Mouse (Mus musculus) stomach, postnatal 0 days (tissue): ENCODE results near the gene Zfp566. TPM values are rescaled to one million over a fixed set of nuclear protein-coding genes. Genes with fewer than 3 reads are reported as not detected.

ENCODE experiments used
- ATAC-seq: fragments of 200-750 bp; cut with Nextera tagmentation; 2 replicates; pipeline ENCODE4 v1.8.0; 2017; ENCODE audit not compliant: low FRiP score, low TSS enrichment
- DNase-seq: peaks from one replicate; pipeline ENCODE4 v3.0.0-alpha.2; 2016; ENCODE audit warnings: low spot score
- H3K27ac ChIP-seq: fragments of 300-500 bp; sonication (generic); replicated peaks from 2 replicates; pipeline ENCODE4 v1.5.1; 2014; ENCODE audit warnings: mild to moderate bottlenecking, control low read depth
- H3K27me3 ChIP-seq: fragments of 300-500 bp; sonication (generic); 2 replicates; pipeline ENCODE4 v1.6.1; 2014; ENCODE audit warnings: low read length; ENCODE audit not compliant: control insufficient read depth, insufficient read depth
- H3K36me3 ChIP-seq: fragments of 300-500 bp; sonication (generic); 2 replicates; pipeline ENCODE4 v1.6.1; 2014; ENCODE audit warnings: low read length, mixed read lengths; ENCODE audit not compliant: control insufficient read depth, insufficient read depth
- H3K4me1 ChIP-seq: fragments of 300-500 bp; sonication (generic); replicated peaks from 2 replicates; pipeline ENCODE4 v1.6.1; 2014; ENCODE audit warnings: antibody characterized with exemption; ENCODE audit not compliant: control insufficient read depth, insufficient read depth
- H3K4me2 ChIP-seq: fragments of 300-500 bp; sonication (generic); replicated peaks from 2 replicates; pipeline ENCODE4 v1.6.1; 2014; ENCODE audit warnings: low read depth, mild to moderate bottlenecking, control low read depth, moderate library complexity
- H3K4me3 ChIP-seq: fragments of 300-500 bp; sonication (generic); 2 replicates; pipeline ENCODE4 v1.5.1; 2014; ENCODE audit warnings: low read depth, low read length, control low read depth
- H3K9ac ChIP-seq: fragments of 300-500 bp; sonication (generic); 2 replicates; pipeline ENCODE4 v1.6.1; 2014; ENCODE audit warnings: mild to moderate bottlenecking, low read length, control low read depth, mixed read lengths
- H3K9me3 ChIP-seq: fragments of 300-500 bp; sonication (generic); 2 replicates; pipeline ENCODE4 v1.6.1; 2016; ENCODE audit warnings: low read length; ENCODE audit not compliant: control insufficient read depth
- CTCF ChIP-seq: IDR thresholded peaks from 2 replicates; pipeline ENCODE4 v1.5.1; 2016; ENCODE audit warnings: antibody characterized with exemption, low read depth, mild to moderate bottlenecking, moderate library complexity
- EP300 ChIP-seq: optimal IDR thresholded peaks from 2 replicates; pipeline ENCODE3; 2016; ENCODE audit warnings: antibody characterized with exemption
- WGBS: fragments of 180-500 bp; shearing (Covaris S2); extraction: QIAGEN DNeasy Blood & Tissue Kit; methylation state at CpG from one replicate; pipeline ENCODE4 v1.1.7; 2014; 5-methylcytosine and 5-hydroxymethylcytosine counted together
- polyA plus RNA-seq: library from polyadenylated mRNA; unstranded; fragments of >200 nt; fragmentation: Nextera tagmentation; extraction: Ambion mirVana; gene quantifications from 2 replicates; pipeline ENCODE4 v1.2.1, GENCODE M21; 2015

Gene Zfp566
- 3.4 and 3.8 TPM in 2 replicates for polyA plus RNA-seq

- peak within 1 kb of the TSS; percentile 67 for H3K27ac ChIP-seq
- H3K4me2 ChIP-seq: peak within 1 kb of the TSS; percentile 68
- WGBS: under 1% methylated on average over 40 of the region's 40 CpGs
- peaks cover 7% of the 10 kb centered on the region for H3K4me1 ChIP-seq
- peak; percentile 95 for ATAC-seq
- peak within 1 kb of the TSS; percentile 60 for H3K4me3 ChIP-seq
- TF ChIP-seq EP300 (peak; percentile 96), CTCF (0 out of 2 replicates have a peak, but pooled peaks have one; percentile 5)
- H3K9ac ChIP-seq: peak within 1 kb of the TSS; percentile 67
- DNase-seq: peak; percentile 98
- H3K27me3 ChIP-seq: no peaks in the 10 kb centered on the region
- no peaks in the 10 kb centered on the region for H3K36me3 ChIP-seq
- H3K9me3 ChIP-seq: no peaks in the 10 kb centered on the region
These were observed at the start of gene Zfp566, which contains the start of gene Gm26920 for GRCm38 (mm10) chr7:30090092-30090969. Gene Zfp566 (minus strand): TSS chr7:30090527. Gene Gm26920 (minus strand): TSS chr7:30090410.

- DNase-seq (no peak), ATAC-seq (no peak)
- no peak overlapping the region for H3K27ac ChIP-seq
- no peak overlapping the region for H3K9ac ChIP-seq
- TF ChIP-seq CTCF (no peak), EP300 (no peak)
- no peak overlapping the region for H3K4me2 ChIP-seq
- 0 out of 2 replicates have a peak, but pooled peaks cover 4% of the 10 kb centered on the region for H3K36me3 ChIP-seq
- no peak overlapping the region for H3K4me3 ChIP-seq
- no peaks in the 10 kb centered on the region for H3K27me3 ChIP-seq
- no peaks in the 10 kb centered on the region for H3K9me3 ChIP-seq
- H3K4me1 ChIP-seq: no peaks in the 10 kb centered on the region
- WGBS: 89% methylated on average over 10 of the region's 10 CpGs
These were observed 46.5 kb upstream of the Zfp566 start for GRCm38 (mm10) chr7:30136826-30137225.

GRCm38 (mm10) chr7:30132396-30132795 is 42.1 kb upstream of the Zfp566 start:
- TF ChIP-seq EP300: no peak
- no peak for TF ChIP-seq CTCF
- Histone ChIP-seq H3K27ac (no peak overlapping the region), H3K9ac (no peak overlapping the region), H3K4me1 (no peaks in the 10 kb centered on the region), H3K4me3 (no peak overlapping the region), H3K9me3 (no peaks in the 10 kb centered on the region), H3K36me3 (peaks cover 13% of the 10 kb centered on the region; the same call in 1 of the 2 replicates), H3K27me3 (no peaks in the 10 kb centered on the region), H3K4me2 (no peak overlapping the region)
- WGBS: 91% methylated on average over 4 of the region's 4 CpGs
- DNase-seq (no peak), ATAC-seq (no peak)

GRCm38 (mm10) chr7:30129900-30130299 is 39.6 kb upstream of the Zfp566 start:
- Histone ChIP-seq H3K4me3 (no peak overlapping the region), H3K4me1 (no peaks in the 10 kb centered on the region), H3K9me3 (no peaks in the 10 kb centered on the region), H3K27me3 (no peaks in the 10 kb centered on the region), H3K4me2 (no peak overlapping the region), H3K36me3 (peaks cover 15% of the 10 kb centered on the region; the same call in 1 of the 2 replicates), H3K27ac (no peak overlapping the region), H3K9ac (no peak overlapping the region)
- no peak for DNase-seq
- TF ChIP-seq EP300: no peak
- TF ChIP-seq CTCF: no peak
- no peak for ATAC-seq
- WGBS: 96% methylated on average over 8 of the region's 8 CpGs

- WGBS: 4% methylated on average over 15 of the region's 15 CpGs
- DNase-seq (no peak), ATAC-seq (peak; percentile 38; the same call in 1 of the 2 replicates)
- no peaks in the 10 kb centered on the region for H3K9me3 ChIP-seq
- peak overlapping the region; percentile 63 for H3K4me3 ChIP-seq
- H3K27me3 ChIP-seq: no peaks in the 10 kb centered on the region
- H3K4me1 ChIP-seq: no peaks in the 10 kb centered on the region
- TF ChIP-seq EP300 (no peak), CTCF (no peak)
- H3K36me3 ChIP-seq: no peaks in the 10 kb centered on the region
- H3K4me2 ChIP-seq: peak overlapping the region; percentile 64
- peak overlapping the region; percentile 61 for H3K27ac ChIP-seq
- H3K9ac ChIP-seq: peak overlapping the region; percentile 71
These were observed 31.8 kb upstream of the Zfp566 start for GRCm38 (mm10) chr7:30122188-30122530.
